Mouse (Mus musculus): ENCODE results near the gene Stk31. TPM values are rescaled to one million over a fixed set of nuclear protein-coding genes. Genes with fewer than 3 reads are reported as not detected.

Stk31 gene
- not detected for polyA plus RNA-seq (2015; fragmentation: Illumina TruSeq; extraction: RNeasy Lipid Tissue Mini Kit (QIAGEN cat#74804); ENCODE audit: insufficient read depth, low read depth, low replicate concordance)

DNA sequence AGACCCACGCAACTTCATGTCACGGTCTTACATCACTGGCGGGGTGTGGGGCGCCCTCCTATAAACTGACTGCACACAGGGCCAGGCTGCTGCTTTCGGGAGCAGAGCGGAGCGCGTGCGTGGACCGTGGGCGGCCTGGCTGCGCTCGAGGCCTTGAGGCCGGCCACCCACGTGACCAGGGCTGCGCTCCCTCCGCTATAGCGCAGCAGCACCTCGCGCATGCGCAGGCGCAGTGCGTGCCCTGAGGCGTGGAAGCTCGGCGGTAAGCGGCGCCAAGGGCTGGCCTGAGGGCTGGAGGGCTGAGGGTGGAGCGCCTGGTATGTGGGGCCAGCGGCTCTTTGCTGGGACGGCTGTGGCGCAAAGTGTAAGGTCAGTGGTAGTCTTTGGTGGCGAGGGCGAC is at the start of gene Stk31:
TSS of gene Stk31 (plus strand) at position 289 of the 400 bp plus-strand sequence.

DNA sequence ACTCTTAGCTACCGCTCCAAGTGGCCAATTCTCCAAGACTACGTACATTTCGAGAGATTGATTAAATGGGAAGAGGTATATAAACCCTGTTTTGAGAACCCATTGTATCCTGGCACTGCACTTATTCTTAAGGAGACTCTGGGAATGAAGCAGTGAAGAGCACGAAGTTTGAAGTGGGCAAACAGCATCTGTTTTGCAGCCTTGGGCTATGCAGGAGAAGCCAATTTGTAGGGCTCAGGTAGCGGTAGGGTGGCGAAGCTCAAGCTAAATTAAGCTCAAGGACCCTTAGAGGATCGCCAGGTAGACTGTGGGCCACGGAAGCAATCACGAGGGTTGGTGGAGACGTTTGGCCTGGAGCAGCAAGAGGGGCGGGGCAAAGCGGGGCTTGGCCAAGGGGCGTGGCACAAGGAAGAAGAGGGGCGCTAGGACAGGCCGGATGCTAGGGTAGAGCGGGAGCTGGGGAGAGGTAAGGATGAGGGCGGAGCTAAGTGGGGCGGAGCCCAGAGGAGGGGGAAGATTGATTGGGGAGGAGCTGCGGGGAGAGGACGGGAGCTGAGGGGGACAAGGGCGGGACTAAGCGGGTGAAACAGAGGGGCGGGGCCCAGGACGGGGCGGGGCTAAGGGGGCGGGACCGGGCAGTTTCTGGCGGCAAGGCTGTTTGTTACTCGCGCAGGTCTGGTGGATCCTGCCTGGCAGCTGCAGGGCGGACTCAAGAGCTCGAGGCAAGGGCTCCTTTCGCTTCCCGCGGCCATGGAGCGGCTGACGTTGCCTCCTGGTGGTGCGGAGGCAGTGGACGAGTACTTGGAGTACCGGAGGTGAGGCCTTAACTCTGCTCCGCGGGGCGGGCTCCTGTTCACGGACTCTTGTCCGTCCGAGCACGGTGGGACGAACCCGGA is 28.0 kb upstream of the Stk31 start, which contains the start of gene Fam221a:
TSS of gene Fam221a (plus strand) at position 581 of the 896 bp plus-strand sequence.

Other genes starting within 250 kb of the Stk31 start
- not detected for gene Igf2bp3, start 180.6 kb upstream of the Stk31 start, polyA plus RNA-seq (2015; fragmentation: Illumina TruSeq; extraction: RNeasy Lipid Tissue Mini Kit (QIAGEN cat#74804); ENCODE audit: insufficient read depth, low read depth, low replicate concordance)
- gene Tra2a, start 131.6 kb upstream of the Stk31 start, polyA plus RNA-seq (2015; fragmentation: Illumina TruSeq; extraction: RNeasy Lipid Tissue Mini Kit (QIAGEN cat#74804); ENCODE audit: insufficient read depth, low read depth, low replicate concordance): 23.4 TPM
- 0.57 TPM for gene Ccdc126, start 76.3 kb upstream of the Stk31 start, polyA plus RNA-seq (2015; fragmentation: Illumina TruSeq; extraction: RNeasy Lipid Tissue Mini Kit (QIAGEN cat#74804); ENCODE audit: insufficient read depth, low read depth, low replicate concordance)
- gene Fam221a, start 27.9 kb upstream of the Stk31 start, polyA plus RNA-seq (2015; fragmentation: Illumina TruSeq; extraction: RNeasy Lipid Tissue Mini Kit (QIAGEN cat#74804); ENCODE audit: insufficient read depth, low read depth, low replicate concordance): 2.3 TPM